Mouse (Mus musculus) CD4-positive naive resting alpha-beta T cell, adult 57 days (primary cell): Measurements from ENCODE around the gene Tsc22d2. TPM values are rescaled to one million over a fixed set of nuclear protein-coding genes. Genes with fewer than 3 reads are reported as not detected.

Experiments used
- total RNA-seq: library from RNA; stranded (reverse); gene quantifications from one replicate; pipeline ENCODE4 v1.2.4, GENCODE M21; 2023

The Tsc22d2 gene
- total RNA-seq = 58.9 TPM

GRCm38 (mm10) chr3:58414234-58414938 lies at the start of gene Tsc22d2:
Gene Tsc22d2 (plus strand): TSS chr3:58414715.

Other genes starting within 250 kb of the Tsc22d2 start
- gene Eif2a, start 111.1 kb downstream of the Tsc22d2 start, total RNA-seq = 57.8 TPM
- gene Serp1, start 111.2 kb downstream of the Tsc22d2 start, total RNA-seq = 47.3 TPM
- 119 TPM for gene Selenot, start 161.9 kb downstream of the Tsc22d2 start, total RNA-seq
- gene Erich6, start 222.5 kb downstream of the Tsc22d2 start, total RNA-seq = not detected